Mouse (Mus musculus): ENCODE measurements around the gene Ankrd50. TPM values are rescaled to one million over a fixed set of nuclear protein-coding genes. Genes with fewer than 3 reads are reported as not detected.

Ankrd50 gene
- 14.1 and 15.6 TPM in 2 replicates for polyA plus RNA-seq (2015; fragmentation: Nextera tagmentation; extraction: Ambion mirVana)

GRCm38 (mm10) chr3:38484191-38485106, at the start of gene Ankrd50:
Gene Ankrd50 (minus strand): TSS chr3:38484844.
- peak; percentile 99 for DNase-seq (ENCODE audit: low spot score)
- Histone ChIP-seq H3K4me2 (replicated peaks; ENCODE audit: low read depth, low read length) (peak within 1 kb of the TSS; percentile 61), H3K27ac (ENCODE audit: low read length) (peak within 1 kb of the TSS; percentile 92), H3K9me3 (ENCODE audit: low read length) (no peaks in the 10 kb centered on the region), H3K36me3 (ENCODE audit: insufficient read depth, low read length) (peaks cover 6% of the 10 kb centered on the region; the same call in 1 of the 2 replicates), H3K4me3 (ENCODE audit: low read depth, low read length) (peak within 1 kb of the TSS; percentile 73), H3K4me1 (ENCODE audit: insufficient read depth, low read depth, low read length) (peaks cover 18% of the 10 kb centered on the region; the same call in 1 of the 2 replicates), H3K27me3 (replicated peaks; ENCODE audit: insufficient read depth, low read length) (no peaks in the 10 kb centered on the region), H3K9ac (replicated peaks; ENCODE audit: low read depth) (peak within 1 kb of the TSS; percentile 70)
- TF ChIP-seq EP300 (IDR thresholded peaks at IDR 0.05) (no peak), CTCF (IDR thresholded peaks at IDR 0.05) (no peak)
- peak; percentile 96 for ATAC-seq
- WGBS = under 1% methylated on average over 37 of the region's 81 CpGs

- DNase-seq (ENCODE audit: low spot score) = no peak
- WGBS = 72% methylated on average over 6 of the region's 6 CpGs
- no peaks in the 10 kb centered on the region for H3K9me3 ChIP-seq (ENCODE audit: low read length)
Observed at GRCm38 (mm10) chr3:38534245-38534644, 49.6 kb upstream of the Ankrd50 start.

GRCm38 (mm10) chr3:38520426-38520825, 35.8 kb upstream of the Ankrd50 start:
- WGBS = 87% methylated on average over 2 of the region's 2 CpGs
- no peak overlapping the region for H3K4me3 ChIP-seq (ENCODE audit: low read depth, low read length)
- ATAC-seq = no peak
- no peak overlapping the region for H3K4me2 ChIP-seq (replicated peaks; ENCODE audit: low read depth, low read length)
- no peaks in the 10 kb centered on the region for H3K27me3 ChIP-seq (replicated peaks; ENCODE audit: insufficient read depth, low read length)
- TF ChIP-seq CTCF (IDR thresholded peaks at IDR 0.05) (no peak), EP300 (IDR thresholded peaks at IDR 0.05) (no peak)
- H3K27ac ChIP-seq (ENCODE audit: low read length) = no peak overlapping the region
- DNase-seq (ENCODE audit: low spot score) = no peak
- H3K9me3 ChIP-seq (ENCODE audit: low read length) = no peaks in the 10 kb centered on the region
- no peaks in the 10 kb centered on the region for H3K4me1 ChIP-seq (ENCODE audit: insufficient read depth, low read depth, low read length)
- no peaks in the 10 kb centered on the region for H3K36me3 ChIP-seq (ENCODE audit: insufficient read depth, low read length)
- no peak overlapping the region for H3K9ac ChIP-seq (replicated peaks; ENCODE audit: low read depth)

More at GRCm38 (mm10) chr3:38534245-38534644, 49.6 kb upstream of the Ankrd50 start:
- H3K4me2 ChIP-seq (replicated peaks; ENCODE audit: low read depth, low read length) = no peak overlapping the region
- H3K4me3 ChIP-seq (ENCODE audit: low read depth, low read length) = no peak overlapping the region
- ATAC-seq = no peak
- H3K36me3 ChIP-seq (ENCODE audit: insufficient read depth, low read length) = no peaks in the 10 kb centered on the region
- H3K27ac ChIP-seq (ENCODE audit: low read length) = no peak overlapping the region
- no peaks in the 10 kb centered on the region for H3K4me1 ChIP-seq (ENCODE audit: insufficient read depth, low read depth, low read length)
- H3K9ac ChIP-seq (replicated peaks; ENCODE audit: low read depth) = no peak overlapping the region
- H3K27me3 ChIP-seq (replicated peaks; ENCODE audit: insufficient read depth, low read length) = no peaks in the 10 kb centered on the region
- TF ChIP-seq EP300 (IDR thresholded peaks at IDR 0.05) (no peak), CTCF (IDR thresholded peaks at IDR 0.05) (no peak)

GRCm38 (mm10) chr3:38519971-38520370, 35.3 kb upstream of the Ankrd50 start:
- no peak overlapping the region for H3K27ac ChIP-seq (ENCODE audit: low read length)
- H3K4me1 ChIP-seq (ENCODE audit: insufficient read depth, low read depth, low read length) = no peaks in the 10 kb centered on the region
- DNase-seq (ENCODE audit: low spot score) = no peak
- ATAC-seq = no peak
- no peak for TF ChIP-seq EP300 (IDR thresholded peaks at IDR 0.05)
- no peak for TF ChIP-seq CTCF (IDR thresholded peaks at IDR 0.05)
- H3K36me3 ChIP-seq (ENCODE audit: insufficient read depth, low read length) = no peaks in the 10 kb centered on the region
- no peak overlapping the region for H3K4me3 ChIP-seq (ENCODE audit: low read depth, low read length)
- H3K27me3 ChIP-seq (replicated peaks; ENCODE audit: insufficient read depth, low read length) = no peaks in the 10 kb centered on the region
- no peaks in the 10 kb centered on the region for H3K9me3 ChIP-seq (ENCODE audit: low read length)
- no peak overlapping the region for H3K4me2 ChIP-seq (replicated peaks; ENCODE audit: low read depth, low read length)
- 77% methylated on average over 3 of the region's 3 CpGs for WGBS
- H3K9ac ChIP-seq (replicated peaks; ENCODE audit: low read depth) = no peak overlapping the region

GRCm38 (mm10) chr3:38503606-38504005, 19.0 kb upstream of the Ankrd50 start:
- TF ChIP-seq EP300 (IDR thresholded peaks at IDR 0.05) (no peak), CTCF (IDR thresholded peaks at IDR 0.05) (no peak)
- Histone ChIP-seq H3K4me1 (ENCODE audit: insufficient read depth, low read depth, low read length) (no peaks in the 10 kb centered on the region), H3K36me3 (ENCODE audit: insufficient read depth, low read length) (no peaks in the 10 kb centered on the region), H3K9me3 (ENCODE audit: low read length) (no peaks in the 10 kb centered on the region), H3K4me3 (ENCODE audit: low read depth, low read length) (no peak overlapping the region), H3K9ac (replicated peaks; ENCODE audit: low read depth) (no peak overlapping the region), H3K27ac (ENCODE audit: low read length) (no peak overlapping the region), H3K27me3 (replicated peaks; ENCODE audit: insufficient read depth, low read length) (no peaks in the 10 kb centered on the region), H3K4me2 (replicated peaks; ENCODE audit: low read depth, low read length) (no peak overlapping the region)
- 36% methylated on average over 4 of the region's 4 CpGs for WGBS
- no peak for ATAC-seq
- no peak for DNase-seq (ENCODE audit: low spot score)

GRCm38 (mm10) chr3:38502156-38502555, 17.5 kb upstream of the Ankrd50 start:
- Histone ChIP-seq H3K4me3 (ENCODE audit: low read depth, low read length) (no peak overlapping the region), H3K27me3 (replicated peaks; ENCODE audit: insufficient read depth, low read length) (no peaks in the 10 kb centered on the region), H3K4me1 (ENCODE audit: insufficient read depth, low read depth, low read length) (no peaks in the 10 kb centered on the region), H3K9ac (replicated peaks; ENCODE audit: low read depth) (no peak overlapping the region), H3K4me2 (replicated peaks; ENCODE audit: low read depth, low read length) (no peak overlapping the region), H3K36me3 (ENCODE audit: insufficient read depth, low read length) (no peaks in the 10 kb centered on the region), H3K9me3 (ENCODE audit: low read length) (no peaks in the 10 kb centered on the region), H3K27ac (ENCODE audit: low read length) (no peak overlapping the region)
- no peak for TF ChIP-seq CTCF (IDR thresholded peaks at IDR 0.05)
- TF ChIP-seq EP300 (IDR thresholded peaks at IDR 0.05) = no peak
- WGBS = 68% methylated on average over 5 of the region's 5 CpGs
- DNase-seq (ENCODE audit: low spot score) = no peak
- ATAC-seq = no peak
